Mouse (Mus musculus): Measurements from ENCODE around the gene Acadvl.
A peak's percentile ranks its signal among the peaks of the same experiment; 100 is the strongest.
"Not testable (repeated sequence)": the region's sequence is repeated elsewhere in the genome, so short reads cannot be mapped to it uniquely, and the experiment has no call there.

The Acadvl gene

GRCm38 (mm10) chr11:70027397-70027796 lies 12.2 kb upstream of the Acadvl start:
- peak; percentile 48 for DNase-seq (ENCODE audit: low read depth, low spot score)

GRCm38 (mm10) chr11:70026689-70027088 lies 11.5 kb upstream of the Acadvl start:
- DNase-seq (ENCODE audit: low read depth, low spot score) = peak; percentile 69

GRCm38 (mm10) chr11:70024151-70024514 lies 8.9 kb upstream of the Acadvl start:
- no peak for DNase-seq (ENCODE audit: low read depth, low spot score)

- no peak for DNase-seq (ENCODE audit: low read depth, low spot score)
These were observed 8.4 kb upstream of the Acadvl start for GRCm38 (mm10) chr11:70023481-70024150.

DNA sequence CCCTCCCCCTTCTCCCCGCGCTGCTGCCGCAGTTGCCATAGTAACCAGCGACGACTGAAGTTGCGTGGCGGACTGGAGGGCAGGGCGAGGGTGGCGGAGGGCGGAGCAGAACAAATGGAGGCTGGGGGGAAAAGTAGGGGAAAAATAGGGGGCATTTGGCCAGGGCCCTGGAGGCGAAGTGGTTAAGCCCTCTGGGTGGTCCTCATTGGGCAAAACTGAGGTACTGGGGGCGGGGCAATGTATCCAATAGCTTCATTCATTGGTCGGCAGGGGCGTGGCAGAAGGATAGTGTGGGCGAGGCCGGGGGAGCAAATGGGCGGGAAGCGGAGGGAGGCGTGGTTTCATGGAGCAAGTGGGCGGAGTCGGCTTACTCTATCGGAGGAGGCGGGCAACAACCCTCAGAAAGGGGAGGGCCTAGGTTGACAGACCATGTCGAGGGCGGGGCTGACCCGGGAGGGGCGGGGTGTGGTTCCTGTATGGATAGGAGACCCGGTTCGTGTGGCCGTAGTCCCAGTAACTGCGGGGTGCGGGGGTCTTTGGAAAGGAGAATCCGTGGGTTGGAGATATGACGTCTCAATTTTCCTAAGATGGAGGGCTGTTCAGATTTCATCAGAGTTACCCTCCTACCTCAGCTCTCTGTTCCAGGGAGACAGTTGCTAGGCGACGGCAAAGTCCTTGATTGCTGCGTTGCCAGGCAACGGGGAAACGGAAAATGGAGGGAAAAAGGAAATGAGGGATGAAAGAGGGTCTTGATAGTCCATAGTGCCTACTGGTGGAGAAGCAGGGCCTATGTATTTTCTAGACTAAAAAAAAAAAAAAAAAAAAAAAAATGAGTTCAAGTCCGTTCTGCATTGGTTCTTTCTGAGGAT lies 6.3 kb upstream of the Acadvl start:
- peak; percentile 97 for DNase-seq (ENCODE audit: low read depth, low spot score)

DNA sequence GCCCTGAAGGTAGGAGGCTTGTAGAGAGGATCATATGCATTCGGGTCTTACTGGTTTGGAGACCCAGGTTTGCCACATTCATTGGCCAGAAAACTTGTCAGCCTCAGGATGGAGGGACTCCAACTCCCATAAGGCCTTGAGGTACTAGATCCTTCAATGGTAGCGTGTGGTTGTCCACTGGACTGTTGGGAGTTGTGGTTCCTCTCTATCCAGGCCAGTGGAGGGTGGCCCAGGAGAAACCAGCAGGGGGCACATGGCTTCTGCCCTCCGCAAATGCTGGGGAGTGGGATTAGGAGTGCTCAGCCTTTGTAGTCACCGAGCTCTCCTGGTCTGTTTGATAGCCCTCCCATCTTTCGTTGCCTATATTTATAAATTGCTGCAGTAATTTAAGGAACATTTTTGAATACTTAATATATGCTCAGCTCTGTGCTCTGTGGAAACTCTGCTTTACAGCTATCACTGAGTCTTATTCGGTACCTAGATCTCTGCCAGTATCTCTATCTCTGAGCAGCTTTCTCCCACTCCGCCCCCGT lies 5.6 kb upstream of the Acadvl start:
- DNase-seq (ENCODE audit: low read depth, low spot score) = peak; percentile 81

- DNase-seq (ENCODE audit: low read depth, low spot score) = no peak
These were observed 4.9 kb upstream of the Acadvl start for GRCm38 (mm10) chr11:70020022-70020631.

DNA sequence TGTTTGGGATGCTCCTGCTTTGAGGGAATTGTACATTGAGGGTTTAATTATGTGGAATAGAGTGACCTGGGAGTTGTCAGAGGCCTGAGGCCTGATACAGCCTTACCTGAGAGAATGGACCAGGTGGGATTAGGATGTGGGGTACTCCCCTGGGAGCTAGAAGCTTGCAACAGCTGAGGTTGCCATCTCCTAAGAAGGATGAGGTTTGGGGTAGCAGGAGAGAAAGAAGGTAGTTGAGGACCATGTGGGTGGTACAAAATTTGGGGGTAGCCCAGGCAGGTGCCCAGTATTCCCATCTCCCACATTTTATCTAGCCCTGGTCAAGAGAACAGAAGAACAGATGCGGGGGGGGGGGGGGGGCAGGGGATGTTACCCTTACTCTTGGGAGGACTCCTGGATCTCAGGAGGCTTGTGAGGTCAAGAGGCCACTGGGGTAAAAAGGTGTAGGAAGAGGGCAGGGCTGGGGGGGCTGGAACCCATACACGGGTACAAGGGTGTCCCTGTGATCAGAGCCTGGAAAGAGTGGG lies 4.3 kb upstream of the Acadvl start:
- DNase-seq (ENCODE audit: low read depth, low spot score) = no peak

GRCm38 (mm10) chr11:70018131-70018990 lies 3.1 kb upstream of the Acadvl start:
- DNase-seq (ENCODE audit: low read depth, low spot score) = no peak

GRCm38 (mm10) chr11:70017199-70017767 lies 2.1 kb upstream of the Acadvl start:
- DNase-seq (ENCODE audit: low read depth, low spot score) = no peak

DNA sequence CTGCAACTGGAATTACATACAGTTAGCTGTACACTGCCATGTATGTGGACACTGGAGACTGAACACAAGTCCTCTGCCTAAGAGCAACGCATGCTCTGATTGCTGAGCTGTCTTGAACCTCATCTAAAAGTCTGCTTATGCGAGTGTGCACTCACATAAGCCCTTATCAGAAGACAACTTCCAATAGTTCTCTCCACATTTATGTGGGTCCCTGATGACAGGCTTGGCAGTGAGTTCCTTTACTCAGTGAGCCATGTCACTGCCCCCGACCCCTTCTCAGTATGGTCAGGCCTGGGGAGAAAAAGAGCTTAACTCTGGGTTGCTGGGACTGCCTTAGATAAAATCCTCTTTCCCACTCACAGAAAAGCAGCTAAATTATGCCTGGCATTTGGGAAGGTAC lies 1.5 kb upstream of the Acadvl start, which contains the start of gene Dlg4:
Dlg4 (plus strand) TSS at position 274 of the 400 bp plus-strand sequence.
- DNase-seq (ENCODE audit: low read depth, low spot score) = no peak

GRCm38 (mm10) chr11:70016177-70016576 lies 966 bp upstream of the Acadvl start:
- not testable (repeated sequence) for DNase-seq (ENCODE audit: low read depth, low spot score)

GRCm38 (mm10) chr11:70015677-70016076 lies 466 bp upstream of the Acadvl start:
- no peak for DNase-seq (ENCODE audit: low read depth, low spot score)

DNA sequence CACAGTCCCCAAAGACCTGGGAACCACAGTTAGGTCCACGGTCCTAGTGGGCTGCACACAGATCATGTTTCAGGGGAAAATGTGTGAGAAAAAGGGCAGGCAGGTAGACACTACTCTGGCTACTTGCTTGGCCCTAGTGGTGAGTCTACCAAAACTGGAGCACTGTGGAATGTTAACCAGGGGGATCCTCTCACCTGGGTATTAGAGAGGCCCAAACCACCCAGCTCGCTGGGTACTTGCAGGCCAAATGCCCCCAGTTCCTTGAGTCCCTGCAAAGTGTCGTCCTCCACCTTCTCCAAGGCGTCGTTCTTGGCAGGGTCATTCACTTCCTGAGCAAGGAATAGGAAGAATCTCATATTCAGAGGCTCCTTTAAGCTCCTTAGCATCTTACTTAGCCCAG lies 1.2 kb downstream of the Acadvl start:
- DNase-seq (ENCODE audit: low read depth, low spot score) = no peak

DNA sequence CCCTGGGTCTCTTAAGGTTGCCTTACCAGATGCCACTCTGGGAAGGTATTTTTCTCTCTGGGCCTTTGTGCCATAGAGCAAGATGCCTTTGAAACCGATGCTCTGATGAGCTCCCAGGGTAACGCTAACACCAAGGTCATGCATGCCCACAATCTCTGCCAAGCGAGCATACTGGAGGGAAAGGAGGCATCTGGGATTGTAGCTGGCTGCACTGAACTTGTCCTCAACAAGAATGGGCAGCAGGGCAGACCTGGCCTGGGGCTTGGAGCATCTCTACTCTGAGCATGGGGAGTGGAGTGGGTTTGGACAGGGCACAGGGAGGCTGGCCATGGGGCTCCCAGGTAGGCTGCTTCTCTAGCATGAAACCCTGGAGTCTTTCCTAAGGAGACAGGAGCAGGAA lies 1.8 kb downstream of the Acadvl start:
- no peak for DNase-seq (ENCODE audit: low read depth, low spot score)

- DNase-seq (ENCODE audit: low read depth, low spot score) = no peak
These were observed 2.3 kb downstream of the Acadvl start for GRCm38 (mm10) chr11:70012931-70013330.

- DNase-seq (ENCODE audit: low read depth, low spot score) = no peak
These were observed 4.2 kb downstream of the Acadvl start for GRCm38 (mm10) chr11:70010961-70011360.

DNA sequence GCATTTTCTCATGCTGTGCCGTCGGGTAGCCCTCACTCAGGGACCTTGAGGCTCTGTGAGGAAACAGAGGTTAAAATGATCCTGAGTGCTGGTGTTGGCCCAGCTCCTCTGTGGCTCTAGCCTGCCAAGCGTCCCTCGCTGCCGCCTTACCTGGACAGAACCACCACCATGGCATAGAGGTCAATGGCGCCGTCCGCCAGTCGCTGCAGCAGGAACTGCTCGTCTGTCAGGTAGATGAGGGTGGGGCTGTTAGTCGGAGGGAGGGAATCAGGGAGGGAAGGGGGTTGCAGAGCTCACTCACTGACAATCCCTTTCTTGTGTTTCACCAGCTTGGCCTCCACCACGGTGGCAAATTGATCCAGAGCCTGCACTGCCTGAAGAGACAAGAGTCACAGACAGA lies 4.7 kb downstream of the Acadvl start:
- DNase-seq (ENCODE audit: low read depth, low spot score) = no peak

- DNase-seq (ENCODE audit: low read depth, low spot score) = no peak
These were observed 5.2 kb downstream of the Acadvl start for GRCm38 (mm10) chr11:70010033-70010432.

DNA sequence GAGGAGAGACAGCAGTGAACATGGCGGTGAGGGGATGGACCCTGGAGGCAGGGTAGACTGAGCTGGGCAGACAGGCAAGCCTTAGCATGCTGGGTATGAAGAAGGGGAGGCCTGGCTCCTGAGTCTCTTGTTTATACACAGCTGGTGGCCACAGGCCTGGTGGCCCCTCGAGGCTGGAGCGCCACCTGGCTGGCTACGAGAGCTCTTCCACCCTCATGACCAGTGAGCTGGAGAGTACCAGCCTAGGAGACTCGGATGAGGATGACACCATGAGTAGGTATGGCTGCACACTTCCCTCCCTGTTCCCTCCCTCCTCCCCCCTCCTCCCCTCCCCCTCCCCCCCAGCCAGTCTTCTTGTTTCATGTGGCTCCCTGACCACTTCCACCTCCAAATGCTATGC lies 9.7 kb downstream of the Acadvl start:
- no peak for DNase-seq (ENCODE audit: low read depth, low spot score)

GRCm38 (mm10) chr11:70002471-70002870 lies 12.7 kb downstream of the Acadvl start:
- DNase-seq (ENCODE audit: low read depth, low spot score) = no peak

Measured in skeletal muscle tissue, adult 2 months (tissue).